In the genomic region with DNA sequence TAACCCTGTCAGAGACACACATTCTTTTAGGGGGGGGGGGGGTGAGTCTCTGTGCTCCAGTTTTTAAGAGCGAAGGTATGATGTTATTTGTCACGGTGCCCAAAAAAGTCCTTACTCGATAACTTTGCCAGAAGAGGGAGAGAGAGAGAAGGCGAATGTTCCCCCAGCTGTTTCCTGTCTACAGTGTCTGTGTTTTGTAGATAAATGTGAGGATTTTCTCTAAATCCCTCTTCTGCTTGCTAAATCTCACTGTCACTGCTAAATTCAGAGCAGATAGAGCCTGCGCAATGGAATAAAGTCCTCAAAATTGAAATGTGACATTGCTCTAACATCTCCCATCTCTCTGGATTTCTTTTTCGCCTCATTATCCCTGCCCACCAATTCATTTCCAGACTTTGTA, we compare ENCODE assay signal across 9 mouse cellular contexts. TPM values are rescaled to one million over a fixed set of nuclear protein-coding genes. Genes with fewer than 3 reads are reported as not detected.
DNase-seq lines count a peak whose midpoint lies in the region; ATAC-seq and TF ChIP-seq lines count a peak whose summit lies in the region.
"Had no signal": no experiment of that assay in that cellular context is flagged by ENCODE, and none has a peak within 500 bp of the region (broad histone marks: within the 10 kb centered on the region; RNA-seq: fewer than 3 reads in every experiment).

No protein-coding gene starts in this region.

- no peak for TF ChIP-seq CTCF in left cerebral cortex, adult 2 months (IDR thresholded peaks at IDR 0.05)

- no peaks in the 10 kb centered on the region for H3K9me3 ChIP-seq in forebrain, embryonic 10.5 days
- no peaks in the 10 kb centered on the region for H3K9me3 ChIP-seq in hindbrain, embryonic 15.5 days
- no peaks in the 10 kb centered on the region for H3K9me3 ChIP-seq in liver, embryonic 15.5 days (replicated peaks)

- intact Hi-C loops in left cerebral cortex, adult 2 months (cut with DNase I), result loop anchor here (5.0 kb wide), 1 partner anchor 258 kb away; no protein-coding TSS in a partner anchor
- intact Hi-C loops in left cerebral cortex, postnatal 4 days (cut with DNase I), result loop anchor here (10.0 kb wide), 1 partner anchor 446 kb away; no protein-coding TSS in a partner anchor

- H3K4me3 ChIP-seq in left cerebral cortex, adult 2 months, result peak overlapping the region; percentile 44
- peak overlapping the region; percentile 60 for H3K4me3 ChIP-seq in forebrain, embryonic 10.5 days
- peak overlapping the region; percentile 39 for H3K4me3 ChIP-seq in hindbrain, embryonic 15.5 days
- no peak overlapping the region for H3K4me3 ChIP-seq in liver, embryonic 15.5 days (replicated peaks)

- no peak for ATAC-seq in hindbrain, embryonic 15.5 days (ENCODE audit: low FRiP score, low read depth)
- ATAC-seq in liver, embryonic 15.5 days (ENCODE audit: insufficient read depth), result no peak
- no peak for ATAC-seq in inflammation-experienced regulatory T-cells, adult 6 months

- 51% methylated on average over 6 of the region's 6 CpGs for WGBS in forebrain, embryonic 10.5 days
- WGBS in hindbrain, embryonic 15.5 days, result 41% methylated on average over 6 of the region's 6 CpGs
- WGBS in liver, embryonic 15.5 days (ENCODE audit: insufficient replicate concordance), result 6% methylated on average over 6 of the region's 6 CpGs

- H3K27ac ChIP-seq in left cerebral cortex, adult 2 months, result no peak overlapping the region
- peak overlapping the region; percentile 84 for H3K27ac ChIP-seq in forebrain, embryonic 10.5 days
- no peak overlapping the region for H3K27ac ChIP-seq in hindbrain, embryonic 15.5 days (replicated peaks)
- H3K27ac ChIP-seq in liver, embryonic 15.5 days (replicated peaks), result no peak overlapping the region

- H3K9ac ChIP-seq in hindbrain, embryonic 15.5 days, result peak overlapping the region; percentile 15; the same call in 1 of the 2 replicates
- H3K9ac ChIP-seq in liver, embryonic 15.5 days, result no peak overlapping the region

- H3K4me2 ChIP-seq in hindbrain, embryonic 15.5 days, result peak overlapping the region; percentile 68
- H3K4me2 ChIP-seq in liver, embryonic 15.5 days, result 0 out of 2 replicates have a peak overlapping the region, but pooled peaks have one; percentile 54

- H3K4me1 ChIP-seq in forebrain, embryonic 10.5 days, result peaks cover 68% of the 10 kb centered on the region
- peaks cover 35% of the 10 kb centered on the region for H3K4me1 ChIP-seq in hindbrain, embryonic 15.5 days (replicated peaks)
- 0 out of 2 replicates have a peak, but pooled peaks cover 2% of the 10 kb centered on the region for H3K4me1 ChIP-seq in liver, embryonic 15.5 days (replicated peaks)

- H3K36me3 ChIP-seq in forebrain, embryonic 10.5 days (replicated peaks), result no peaks in the 10 kb centered on the region
- no peaks in the 10 kb centered on the region for H3K36me3 ChIP-seq in hindbrain, embryonic 15.5 days
- no peaks in the 10 kb centered on the region for H3K36me3 ChIP-seq in liver, embryonic 15.5 days (replicated peaks)
- H3K36me3 ChIP-seq: G1E had no signal

- no peak for DNase-seq in left cerebral cortex, adult 2 months (ENCODE audit: extremely low spot score in 1 of 2, low spot score in 2 of 2)
- DNase-seq in left cerebral cortex, postnatal 4 days, result no peak
- no peak for DNase-seq in forebrain, embryonic 10.5 days (ENCODE audit: extremely low spot score, low spot score)
- DNase-seq in cerebellum, postnatal 10 days, result no peak
- no peak for DNase-seq in ovary, postnatal 10 days (ENCODE audit: low spot score)

- H3K27me3 ChIP-seq in forebrain, embryonic 10.5 days (ENCODE audit: poor library complexity, severe bottlenecking), result peaks cover 67% of the 10 kb centered on the region
- H3K27me3 ChIP-seq in hindbrain, embryonic 15.5 days, result peaks cover 6% of the 10 kb centered on the region; the same call in 1 of the 2 replicates
- H3K27me3 ChIP-seq in liver, embryonic 15.5 days, result peaks cover 35% of the 10 kb centered on the region

RNA-seq across cellular contexts. Expression of a gene that starts 0.9 kb away (rescaled TPM):
- 1 to 10 TPM; 7.3 to 8.5 TPM for total RNA-seq in left cerebral cortex, adult 2 months (2021)
- total RNA-seq in left cerebral cortex, postnatal 4 days (2021), result 10 to 100 TPM; 14.5 to 14.7 TPM
- 30.0 and 35.5 TPM in 2 replicates for polyA plus RNA-seq in forebrain, embryonic 10.5 days (2016; fragmentation: Nextera tagmentation; extraction: Ambion mirVana)
- 12.6 and 14.1 TPM in 2 replicates for polyA plus RNA-seq in hindbrain, embryonic 15.5 days (2015; fragmentation: Nextera tagmentation; extraction: Ambion mirVana)
- 11.5 and 12.5 TPM in 2 replicates for polyA plus RNA-seq in liver, embryonic 15.5 days (2015; fragmentation: Nextera tagmentation; extraction: Ambion mirVana)
- polyA plus RNA-seq in inflammation-experienced regulatory T-cells, adult 6 months (2017; shearing (Covaris generic)), result under 1 TPM in 2 of 3 experiments, not detected in 1; 0.24 to 0.45 TPM
